Mouse (Mus musculus): ENCODE data around the gene Zfp445. TPM values are rescaled to one million over a fixed set of nuclear protein-coding genes. Genes with fewer than 3 reads are reported as not detected.

Gene Zfp445
- 88.0 TPM for polyA plus RNA-seq (2014; fragmentation: Illumina TruSeq; extraction: RNeasy Lipid Tissue Mini Kit (QIAGEN cat#74804); ENCODE audit: low read depth, low replicate concordance)

DNA sequence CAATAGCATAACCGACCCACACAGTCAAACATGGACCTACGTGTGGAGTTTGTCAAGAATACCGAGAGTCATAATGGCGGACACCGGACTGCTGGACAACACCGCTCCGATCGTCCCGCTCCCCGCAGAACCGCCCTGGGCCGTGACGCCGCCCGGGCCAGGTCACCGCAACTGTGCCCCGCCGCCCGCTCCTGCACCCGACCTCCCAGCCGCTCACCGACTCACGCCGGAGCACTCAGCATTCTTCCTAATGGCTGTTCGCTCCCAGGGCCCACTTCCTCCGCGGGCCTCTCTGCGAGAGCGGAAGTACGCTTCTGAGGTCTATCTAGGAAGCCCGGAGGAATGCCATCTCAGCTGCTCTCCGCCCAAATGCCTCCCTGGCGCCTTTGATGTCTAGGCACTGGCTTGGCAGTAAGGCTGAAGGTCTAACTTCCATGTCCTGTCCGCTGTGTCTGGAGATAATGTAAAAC lies at the start of gene Zfp445:
Gene Zfp445, minus strand, starts transcription at position 310 of the 470 bp plus-strand sequence.

GRCm38 (mm10) chr9:122885385-122885784 lies 19.6 kb upstream of the Zfp445 start, which contains the start of gene Zkscan7:
Zkscan7 (plus strand) TSS chr9:122885685.

DNA sequence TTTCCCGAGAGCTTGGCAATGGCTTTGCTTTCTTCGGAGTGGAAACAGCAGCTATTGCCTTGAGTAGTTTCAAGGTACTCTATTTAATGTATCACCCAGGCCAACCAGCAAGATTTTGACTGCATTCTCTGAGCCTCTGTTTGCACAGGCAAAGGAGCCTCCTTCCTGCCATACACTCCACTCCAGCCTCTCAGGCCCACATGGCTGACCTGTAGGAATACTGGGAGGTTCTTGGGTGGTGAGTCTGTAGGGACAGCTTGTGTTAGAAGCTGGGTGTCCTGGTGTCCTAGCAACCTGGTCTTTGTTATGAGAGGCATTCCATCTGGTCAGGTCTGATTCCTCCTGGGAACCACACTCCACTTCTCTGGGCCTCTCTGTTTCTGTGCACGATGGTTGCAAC lies 22.0 kb downstream of the Zfp445 start, which contains the start of gene Gm35549:
Gene Gm35549, minus strand, starts transcription at position 276 of the 400 bp plus-strand sequence.

DNA sequence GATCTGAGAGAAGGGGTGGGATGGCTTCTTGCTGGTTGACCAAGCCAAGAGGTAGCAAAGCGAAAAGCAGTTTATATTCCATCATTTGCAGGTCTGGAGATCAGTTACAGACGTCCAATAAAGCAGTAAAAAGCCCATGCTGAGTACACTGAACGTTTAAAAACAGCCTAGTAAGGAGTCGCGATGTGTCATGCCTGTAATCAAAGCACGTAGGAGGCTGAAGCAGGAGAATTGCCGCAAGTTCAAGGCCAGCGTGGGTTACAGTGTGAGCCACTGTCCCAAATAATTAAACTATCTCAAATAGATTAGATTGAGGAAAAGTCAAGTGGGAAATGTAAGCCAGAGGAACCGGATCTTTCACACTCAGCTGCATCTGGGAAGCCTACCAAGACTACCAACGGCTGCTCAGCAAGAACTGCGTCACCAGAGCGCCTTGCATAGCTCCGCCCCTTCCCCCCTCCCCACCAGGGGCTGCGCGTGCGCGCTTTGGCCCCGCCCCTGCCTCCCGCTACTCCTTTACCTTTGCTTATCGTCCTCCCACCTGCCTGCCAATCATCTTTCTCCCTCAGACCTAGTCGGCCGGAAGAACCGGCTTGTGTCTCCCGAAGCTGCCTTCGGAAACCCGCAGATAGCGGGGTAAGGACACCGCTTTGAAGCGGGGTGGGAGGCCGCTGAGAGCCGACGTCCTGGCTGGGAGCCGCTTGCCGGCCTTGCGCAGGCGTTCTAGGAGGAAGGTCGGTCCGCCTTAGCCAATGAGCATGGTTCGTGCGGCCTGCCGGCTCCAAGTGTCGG lies 60.6 kb downstream of the Zfp445 start, which contains the start of gene Tcaim:
Gene Tcaim, plus strand, starts transcription at position 487 of the 792 bp plus-strand sequence.

Other genes starting within 250 kb of the Zfp445 start
- gene Topaz1, start 118.7 kb downstream of the Zfp445 start, polyA plus RNA-seq (2014; fragmentation: Illumina TruSeq; extraction: RNeasy Lipid Tissue Mini Kit (QIAGEN cat#74804); ENCODE audit: low read depth, low replicate concordance) = 0.08 TPM
- 58.7 TPM for gene Tcaim, start 60.5 kb downstream of the Zfp445 start, polyA plus RNA-seq (2014; fragmentation: Illumina TruSeq; extraction: RNeasy Lipid Tissue Mini Kit (QIAGEN cat#74804); ENCODE audit: low read depth, low replicate concordance)
- not detected for gene Gm35549, start 22.0 kb downstream of the Zfp445 start, polyA plus RNA-seq (2014; fragmentation: Illumina TruSeq; extraction: RNeasy Lipid Tissue Mini Kit (QIAGEN cat#74804); ENCODE audit: low read depth, low replicate concordance)
- 25.3 TPM for gene Zkscan7, start 19.7 kb upstream of the Zfp445 start, polyA plus RNA-seq (2014; fragmentation: Illumina TruSeq; extraction: RNeasy Lipid Tissue Mini Kit (QIAGEN cat#74804); ENCODE audit: low read depth, low replicate concordance)
- gene Zfp105, start 57.1 kb upstream of the Zfp445 start, polyA plus RNA-seq (2014; fragmentation: Illumina TruSeq; extraction: RNeasy Lipid Tissue Mini Kit (QIAGEN cat#74804); ENCODE audit: low read depth, low replicate concordance) = 6.5 TPM
- 68.7 TPM for gene 1110059G10Rik, start 85.0 kb upstream of the Zfp445 start, polyA plus RNA-seq (2014; fragmentation: Illumina TruSeq; extraction: RNeasy Lipid Tissue Mini Kit (QIAGEN cat#74804); ENCODE audit: low read depth, low replicate concordance)
- 0.32 TPM for gene Kif15, start 85.0 kb upstream of the Zfp445 start, polyA plus RNA-seq (2014; fragmentation: Illumina TruSeq; extraction: RNeasy Lipid Tissue Mini Kit (QIAGEN cat#74804); ENCODE audit: low read depth, low replicate concordance)
- gene Tmem42, start 155.3 kb upstream of the Zfp445 start, polyA plus RNA-seq (2014; fragmentation: Illumina TruSeq; extraction: RNeasy Lipid Tissue Mini Kit (QIAGEN cat#74804); ENCODE audit: low read depth, low replicate concordance) = 12.4 TPM
- gene Tgm4, start 168.7 kb upstream of the Zfp445 start, polyA plus RNA-seq (2014; fragmentation: Illumina TruSeq; extraction: RNeasy Lipid Tissue Mini Kit (QIAGEN cat#74804); ENCODE audit: low read depth, low replicate concordance) = not detected
- gene Zdhhc3, start 247.2 kb upstream of the Zfp445 start, polyA plus RNA-seq (2014; fragmentation: Illumina TruSeq; extraction: RNeasy Lipid Tissue Mini Kit (QIAGEN cat#74804); ENCODE audit: low read depth, low replicate concordance) = 27.2 TPM
- 13.4 TPM for gene Exosc7, start 247.2 kb upstream of the Zfp445 start, polyA plus RNA-seq (2014; fragmentation: Illumina TruSeq; extraction: RNeasy Lipid Tissue Mini Kit (QIAGEN cat#74804); ENCODE audit: low read depth, low replicate concordance)